Mouse (Mus musculus) liver, embryonic 11.5 days (tissue): Measurements from ENCODE around the gene Urm1. TPM values are rescaled to one million over a fixed set of nuclear protein-coding genes. Genes with fewer than 3 reads are reported as not detected.
"Not testable (repeated sequence)": the region's sequence is repeated elsewhere in the genome, so short reads cannot be mapped to it uniquely, and the experiment has no call there.

Experiments used
- ATAC-seq: fragments of 200-750 bp; cut with Nextera tagmentation; replicated peaks from 2 replicates; pipeline ENCODE4 v1.8.0; 2017; ENCODE audit warnings: moderate number of reproducible peaks, mild to moderate bottlenecking, moderate TSS enrichment, moderate library complexity; ENCODE audit not compliant: low FRiP score
- DNase-seq: peaks from one replicate; pipeline ENCODE4 v3.0.0-alpha.2; 2017; ENCODE audit warnings: low spot score
- H3K27ac ChIP-seq: fragments of 300-500 bp; sonication (generic); 2 replicates; pipeline ENCODE4 v1.5.1; 2014; ENCODE audit warnings: mild to moderate bottlenecking, low read depth, low read length, control low read depth
- H3K27me3 ChIP-seq: fragments of 300-500 bp; sonication (generic); replicated peaks from 2 replicates; pipeline ENCODE4 v1.6.1; 2014; ENCODE audit warnings: low read length, mixed read lengths; ENCODE audit not compliant: control insufficient read depth, insufficient read depth
- H3K36me3 ChIP-seq: fragments of 300-500 bp; sonication (generic); 2 replicates; pipeline ENCODE4 v1.6.1; 2014; ENCODE audit warnings: mild to moderate bottlenecking, low read length, moderate library complexity, mixed read lengths; ENCODE audit not compliant: control insufficient read depth, insufficient read depth
- H3K4me1 ChIP-seq: fragments of 300-500 bp; sonication (generic); replicated peaks from 2 replicates; pipeline ENCODE4 v1.6.1; 2014; ENCODE audit warnings: low read length, mixed read lengths; ENCODE audit not compliant: control insufficient read depth, insufficient read depth
- H3K4me2 ChIP-seq: fragments of 300-500 bp; sonication (generic); 2 replicates; pipeline ENCODE4 v1.6.1; 2014; ENCODE audit warnings: mild to moderate bottlenecking, control low read depth, moderate library complexity
- H3K4me3 ChIP-seq: fragments of 300-500 bp; sonication (generic); 2 replicates; pipeline ENCODE4 v1.5.1; 2014; ENCODE audit warnings: low read depth, low read length, control low read depth
- H3K9ac ChIP-seq: fragments of 300-500 bp; sonication (generic); 2 replicates; pipeline ENCODE4 v1.6.1; 2014; ENCODE audit warnings: low read depth, low read length, control low read depth
- H3K9me3 ChIP-seq: fragments of 300-500 bp; sonication (generic); 2 replicates; pipeline ENCODE4 v1.6.1; 2016; ENCODE audit warnings: low read length, inconsistent platforms, mixed read lengths; ENCODE audit not compliant: control insufficient read depth
- WGBS: fragments of 180-500 bp; shearing (Covaris S2); extraction: QIAGEN DNeasy Blood & Tissue Kit; methylation state at CpG from one replicate; pipeline ENCODE4 v1.1.7; 2014; 5-methylcytosine and 5-hydroxymethylcytosine counted together
- polyA plus RNA-seq: library from polyadenylated mRNA; unstranded; fragments of >200 nt; fragmentation: Nextera tagmentation; extraction: Ambion mirVana; gene quantifications from 2 replicates; pipeline ENCODE4 v1.2.1, GENCODE M21; 2014

Urm1 gene
- 21.1 TPM in 2 replicates for polyA plus RNA-seq

DNA sequence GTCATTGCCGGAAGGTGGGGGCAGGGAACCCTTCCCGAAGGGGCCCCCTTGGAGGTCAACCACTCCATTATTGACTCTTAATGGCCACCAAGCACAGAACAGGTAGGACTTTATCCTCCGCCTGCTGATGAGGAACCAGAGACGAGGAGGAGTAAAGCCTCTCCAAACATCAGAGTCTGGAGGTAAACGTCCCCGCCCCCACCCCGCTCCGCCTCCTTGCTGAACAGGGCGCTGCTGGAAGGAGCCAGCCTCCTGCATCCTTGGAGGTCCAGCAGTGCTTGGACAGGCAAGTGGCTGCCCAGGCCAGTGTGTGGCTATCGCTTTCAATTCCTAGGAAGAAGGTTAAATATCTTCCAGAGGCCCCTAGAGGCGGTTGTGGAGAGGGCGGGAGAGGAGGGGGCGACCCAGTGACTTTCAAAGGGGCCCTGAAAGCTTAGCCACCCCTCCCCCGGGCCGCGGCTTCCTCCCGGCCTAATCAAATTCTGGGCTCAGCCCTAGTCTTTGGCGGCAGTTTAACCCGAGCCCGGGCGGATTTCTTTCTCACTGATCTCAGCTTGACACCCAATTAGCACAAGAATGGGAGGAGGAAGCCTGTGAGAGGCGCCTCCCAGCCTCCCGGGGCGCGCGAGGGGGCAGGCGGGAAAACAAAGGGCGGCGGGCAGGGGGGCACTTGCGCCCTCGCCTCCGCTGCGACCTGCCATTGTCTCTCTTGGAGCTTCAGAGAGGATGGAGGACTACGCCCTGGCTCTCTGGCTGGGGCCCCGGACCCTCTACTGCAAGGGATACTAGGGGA, at the start of gene Urm1:
TSS of gene Urm1 (plus strand) at position 51 of the 793 bp plus-strand sequence.
- WGBS, result 2% methylated on average over 35 of the region's 35 CpGs
- Histone ChIP-seq H3K36me3 (no peaks in the 10 kb centered on the region), H3K4me1 (peaks cover 13% of the 10 kb centered on the region), H3K27me3 (no peaks in the 10 kb centered on the region), H3K9me3 (no peaks in the 10 kb centered on the region), H3K4me3 (peak within 1 kb of the TSS; percentile 52), H3K27ac (peak within 1 kb of the TSS; percentile 88), H3K9ac (peak within 1 kb of the TSS; percentile 72), H3K4me2 (peak within 1 kb of the TSS; percentile 95)
- DNase-seq (peak; percentile 81), ATAC-seq (peak; percentile 72)

DNA sequence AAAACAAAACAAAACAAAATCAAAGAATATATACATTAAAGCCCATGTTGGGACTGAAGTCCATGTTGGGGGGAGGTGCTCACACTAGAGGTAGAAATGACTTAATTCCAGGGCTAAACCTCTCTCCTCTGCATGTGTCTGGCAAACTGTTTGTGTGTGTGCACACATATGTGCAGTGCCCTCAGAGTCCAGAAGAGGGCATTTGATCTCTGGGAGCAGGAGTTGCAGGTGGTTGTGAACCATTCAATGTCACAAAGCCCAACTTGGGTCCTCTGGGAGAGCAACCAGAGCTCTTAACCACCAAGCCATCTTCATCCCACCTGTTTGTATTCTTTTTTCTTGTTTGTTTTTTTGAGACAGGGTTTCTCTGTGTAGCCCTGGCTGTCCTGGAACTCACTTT, 49.7 kb upstream of the Urm1 start:
- ATAC-seq, result no peak
- H3K36me3 ChIP-seq, result peaks cover 5% of the 10 kb centered on the region; the same call in 1 of the 2 replicates
- H3K27me3 ChIP-seq, result no peaks in the 10 kb centered on the region

GRCm38 (mm10) chr2:29771611-29772461, 48.0 kb upstream of the Urm1 start:
- Histone ChIP-seq H3K9me3 (no peaks in the 10 kb centered on the region), H3K4me2 (no peak overlapping the region), H3K4me1 (peaks cover 9% of the 10 kb centered on the region), H3K9ac (no peak overlapping the region), H3K36me3 (peaks cover 5% of the 10 kb centered on the region; the same call in 1 of the 2 replicates), H3K4me3 (no peak overlapping the region), H3K27me3 (no peaks in the 10 kb centered on the region), H3K27ac (no peak overlapping the region)
- DNase-seq (no peak), ATAC-seq (no peak)
- 53% methylated on average over 8 of the region's 8 CpGs for WGBS

More for the DNA sequence above, 49.7 kb upstream of the Urm1 start:
- Histone ChIP-seq H3K4me1 (peaks cover 9% of the 10 kb centered on the region), H3K4me3 (no peak overlapping the region), H3K9ac (no peak overlapping the region), H3K9me3 (no peaks in the 10 kb centered on the region), H3K4me2 (no peak overlapping the region), H3K27ac (no peak overlapping the region)
- DNase-seq, result no peak

GRCm38 (mm10) chr2:29773323-29773722, 46.6 kb upstream of the Urm1 start:
- no peaks in the 10 kb centered on the region for H3K9me3 ChIP-seq
- ATAC-seq (peak; percentile 57; the same call in 1 of the 2 replicates), DNase-seq (no peak)
- no peak overlapping the region for H3K4me3 ChIP-seq
- 67% methylated on average over 4 of the region's 4 CpGs for WGBS
- no peak overlapping the region for H3K4me2 ChIP-seq
- H3K27me3 ChIP-seq, result no peaks in the 10 kb centered on the region
- H3K4me1 ChIP-seq, result peaks cover 9% of the 10 kb centered on the region
- no peak overlapping the region for H3K27ac ChIP-seq
- peaks cover 18% of the 10 kb centered on the region for H3K36me3 ChIP-seq
- H3K9ac ChIP-seq, result no peak overlapping the region

GRCm38 (mm10) chr2:29781256-29781655, 38.6 kb upstream of the Urm1 start:
- peaks cover 64% of the 10 kb centered on the region for H3K36me3 ChIP-seq
- ATAC-seq, H3K4me3 ChIP-seq, H3K4me1 ChIP-seq, H3K27me3 ChIP-seq, H3K4me2 ChIP-seq, H3K27ac ChIP-seq, H3K9ac ChIP-seq, DNase-seq, H3K9me3 ChIP-seq: not testable (repeated sequence)
- WGBS, result 89% methylated on average over 2 of the region's 2 CpGs

GRCm38 (mm10) chr2:29784290-29784689, 35.6 kb upstream of the Urm1 start:
- H3K27me3 ChIP-seq, result no peaks in the 10 kb centered on the region
- no peak overlapping the region for H3K9ac ChIP-seq
- DNase-seq (no peak), ATAC-seq (no peak)
- H3K27ac ChIP-seq, result no peak overlapping the region
- H3K36me3 ChIP-seq, result peaks cover 41% of the 10 kb centered on the region
- H3K9me3 ChIP-seq, result no peaks in the 10 kb centered on the region; the same call in 1 of the 2 replicates
- WGBS, result 78% methylated on average over 4 of the region's 4 CpGs
- no peak overlapping the region for H3K4me3 ChIP-seq
- H3K4me2 ChIP-seq, result no peak overlapping the region
- H3K4me1 ChIP-seq, result peaks cover 3% of the 10 kb centered on the region; the same call in 1 of the 2 replicates

- H3K4me1 ChIP-seq, result peaks cover 3% of the 10 kb centered on the region; the same call in 1 of the 2 replicates
- peaks cover 29% of the 10 kb centered on the region for H3K36me3 ChIP-seq
- DNase-seq, result peak; percentile 89
- ATAC-seq, result peak; percentile 88
- H3K27me3 ChIP-seq, result no peaks in the 10 kb centered on the region
- H3K9ac ChIP-seq, result peak within 1 kb of the TSS; percentile 77
- peak within 1 kb of the TSS; percentile 88 for H3K4me2 ChIP-seq
- H3K9me3 ChIP-seq, result no peaks in the 10 kb centered on the region; the same call in 1 of the 2 replicates
- H3K27ac ChIP-seq, result peak within 1 kb of the TSS; percentile 59; the same call in 1 of the 2 replicates
- 1% methylated on average over 31 of the region's 31 CpGs for WGBS
- peak within 1 kb of the TSS; percentile 85 for H3K4me3 ChIP-seq
These were observed 32.6 kb upstream of the Urm1 start, which contains the start of gene Coq4 for GRCm38 (mm10) chr2:29787104-29787917. TSS of gene Coq4 (plus strand) at chr2:29787493.
